Mouse (Mus musculus) midbrain, postnatal 0 days (tissue): Measurements from ENCODE around the gene Gas7. TPM values are rescaled to one million over a fixed set of nuclear protein-coding genes. Genes with fewer than 3 reads are reported as not detected.

Source experiments
- ATAC-seq: fragments of 200-750 bp; cut with Nextera tagmentation; 2 replicates; pipeline ENCODE4 v1.8.0; 2017; ENCODE audit warnings: moderate number of reproducible peaks, mild to moderate bottlenecking, moderate TSS enrichment, moderate library complexity; ENCODE audit not compliant: low FRiP score
- DNase-seq: peaks from one replicate; pipeline ENCODE4 v3.0.0-alpha.2; 2015; ENCODE audit warnings: low spot score
- H3K27ac ChIP-seq: fragments of 300-500 bp; sonication (generic); 2 replicates; pipeline ENCODE4 v1.5.1; 2014; ENCODE audit warnings: low read depth, mild to moderate bottlenecking, low read length, mixed read lengths
- H3K27me3 ChIP-seq: fragments of 300-500 bp; sonication (generic); 2 replicates; pipeline ENCODE4 v1.6.1; 2014; ENCODE audit warnings: low read length, control low read depth, mixed read lengths; ENCODE audit not compliant: insufficient read depth
- H3K36me3 ChIP-seq: fragments of 300-500 bp; sonication (generic); 2 replicates; pipeline ENCODE4 v1.6.1; 2014; ENCODE audit warnings: low read length, control low read depth, mixed read lengths; ENCODE audit not compliant: insufficient read depth
- H3K4me1 ChIP-seq: fragments of 300-500 bp; sonication (generic); 2 replicates; pipeline ENCODE4 v1.6.1; 2014; ENCODE audit warnings: mild to moderate bottlenecking, control low read depth, antibody characterized with exemption, low read length, mixed read lengths; ENCODE audit not compliant: insufficient read depth
- H3K4me2 ChIP-seq: fragments of 300-500 bp; sonication (generic); 2 replicates; pipeline ENCODE4 v1.6.1; 2014; ENCODE audit warnings: low read depth, mild to moderate bottlenecking, low read length, mixed read lengths; ENCODE audit not compliant: poor library complexity, severe bottlenecking
- H3K4me3 ChIP-seq: fragments of 300-500 bp; sonication (generic); 2 replicates; pipeline ENCODE4 v1.5.1; 2014; ENCODE audit warnings: low read depth, mild to moderate bottlenecking, low read length, moderate library complexity
- H3K9ac ChIP-seq: fragments of 300-500 bp; sonication (generic); replicated peaks from 2 replicates; pipeline ENCODE4 v1.6.1; 2014; ENCODE audit warnings: mild to moderate bottlenecking, low read length, moderate library complexity, mixed read lengths; ENCODE audit not compliant: poor library complexity, severe bottlenecking
- H3K9me3 ChIP-seq: fragments of 300-500 bp; sonication (generic); 2 replicates; pipeline ENCODE4 v1.6.1; 2016; ENCODE audit warnings: low read length, control low read depth
- CTCF ChIP-seq: IDR thresholded peaks from 2 replicates; pipeline ENCODE4 v1.5.1; 2016; ENCODE audit warnings: antibody characterized with exemption, mild to moderate bottlenecking
- WGBS: fragments of 180-500 bp; shearing (Covaris S2); extraction: QIAGEN DNeasy Blood & Tissue Kit; methylation state at CpG from one replicate; pipeline ENCODE4 v1.1.7; 2014; 5-methylcytosine and 5-hydroxymethylcytosine counted together
- polyA plus RNA-seq: library from polyadenylated mRNA; unstranded; fragments of >200 nt; fragmentation: Nextera tagmentation; extraction: Ambion mirVana; gene quantifications from 2 replicates; pipeline ENCODE4 v1.2.1, GENCODE M21; 2015
- total RNA-seq: library from RNA; depleted of rRNA; stranded (reverse); fragments of >200 nt; gene quantifications from 2 replicates; pipeline ENCODE4 v1.2.3, GENCODE M21; 2014

Gene Gas7
- total and polyA plus RNA-seq, 2 experiments from 2014 or later = 82.1 to 118 TPM

GRCm38 (mm10) chr11:67500115-67500514 is 44.9 kb downstream of the Gas7 start:
- Histone ChIP-seq H3K27me3 (no peaks in the 10 kb centered on the region), H3K9ac (no peak overlapping the region)
- WGBS = 86% methylated on average over 2 of the region's 2 CpGs

GRCm38 (mm10) chr11:67501468-67502244 is 46.4 kb downstream of the Gas7 start:
- Histone ChIP-seq H3K4me2 (no peak overlapping the region), H3K9ac (no peak overlapping the region), H3K36me3 (no peaks in the 10 kb centered on the region), H3K4me1 (no peaks in the 10 kb centered on the region), H3K9me3 (no peaks in the 10 kb centered on the region), H3K27me3 (no peaks in the 10 kb centered on the region), H3K4me3 (no peak overlapping the region), H3K27ac (no peak overlapping the region)
- WGBS = 68% methylated on average over 7 of the region's 7 CpGs
- no peak for ATAC-seq
- DNase-seq = peak; percentile 70
- no peak for TF ChIP-seq CTCF

More at GRCm38 (mm10) chr11:67500115-67500514, 44.9 kb downstream of the Gas7 start:
- ATAC-seq (no peak), DNase-seq (no peak)
- Histone ChIP-seq H3K36me3 (no peaks in the 10 kb centered on the region), H3K9me3 (no peaks in the 10 kb centered on the region), H3K4me3 (no peak overlapping the region), H3K4me2 (no peak overlapping the region), H3K4me1 (no peaks in the 10 kb centered on the region), H3K27ac (no peak overlapping the region)
- TF ChIP-seq CTCF = no peak

- no peak for DNase-seq
- no peaks in the 10 kb centered on the region for H3K4me1 ChIP-seq
- H3K9ac ChIP-seq = no peak overlapping the region
- H3K27me3 ChIP-seq = no peaks in the 10 kb centered on the region
- H3K36me3 ChIP-seq = no peaks in the 10 kb centered on the region
- no peak for TF ChIP-seq CTCF
- 89% methylated on average over 1 of the region's 1 CpGs for WGBS
- H3K4me3 ChIP-seq = no peak overlapping the region
- H3K27ac ChIP-seq = no peak overlapping the region
- ATAC-seq = no peak
- no peak overlapping the region for H3K4me2 ChIP-seq
- no peaks in the 10 kb centered on the region for H3K9me3 ChIP-seq
Observed at GRCm38 (mm10) chr11:67509219-67509876, 54.1 kb downstream of the Gas7 start.

- ATAC-seq = no peak
- Histone ChIP-seq H3K27me3 (no peaks in the 10 kb centered on the region), H3K9ac (no peak overlapping the region), H3K36me3 (no peaks in the 10 kb centered on the region), H3K4me2 (no peak overlapping the region), H3K4me3 (no peak overlapping the region), H3K27ac (no peak overlapping the region), H3K4me1 (0 out of 2 replicates have a peak, but pooled peaks cover 6% of the 10 kb centered on the region), H3K9me3 (no peaks in the 10 kb centered on the region)
- WGBS = 83% methylated on average over 4 of the region's 4 CpGs
- TF ChIP-seq CTCF = no peak
- DNase-seq = no peak
Observed at GRCm38 (mm10) chr11:67510831-67511230, 55.6 kb downstream of the Gas7 start.

GRCm38 (mm10) chr11:67513001-67513400 is 57.8 kb downstream of the Gas7 start:
- DNase-seq (peak; percentile 21), ATAC-seq (no peak)
- Histone ChIP-seq H3K4me1 (0 out of 2 replicates have a peak, but pooled peaks cover 6% of the 10 kb centered on the region), H3K4me2 (no peak overlapping the region), H3K9ac (no peak overlapping the region), H3K27me3 (no peaks in the 10 kb centered on the region), H3K27ac (no peak overlapping the region), H3K9me3 (no peaks in the 10 kb centered on the region), H3K36me3 (no peaks in the 10 kb centered on the region), H3K4me3 (no peak overlapping the region)
- whole genome bisulfite sequencing = 88% methylated on average over 4 of the region's 4 CpGs
- TF ChIP-seq CTCF = no peak

GRCm38 (mm10) chr11:67514401-67514800 is 59.2 kb downstream of the Gas7 start:
- Histone ChIP-seq H3K4me2 (no peak overlapping the region), H3K9me3 (no peaks in the 10 kb centered on the region), H3K27me3 (no peaks in the 10 kb centered on the region), H3K36me3 (no peaks in the 10 kb centered on the region), H3K4me1 (0 out of 2 replicates have a peak, but pooled peaks cover 6% of the 10 kb centered on the region), H3K9ac (no peak overlapping the region), H3K27ac (no peak overlapping the region), H3K4me3 (no peak overlapping the region)
- ATAC-seq (no peak), DNase-seq (no peak)
- TF ChIP-seq CTCF = peak; percentile 58
- 88% methylated on average over 8 of the region's 8 CpGs for WGBS
